Mouse (Mus musculus): ENCODE results near the gene Gpr34. TPM values are rescaled to one million over a fixed set of nuclear protein-coding genes. Genes with fewer than 3 reads are reported as not detected.

Gene Gpr34
- polyA plus RNA-seq, 1 experiment from 2014 or later = 2.7 TPM

DNA sequence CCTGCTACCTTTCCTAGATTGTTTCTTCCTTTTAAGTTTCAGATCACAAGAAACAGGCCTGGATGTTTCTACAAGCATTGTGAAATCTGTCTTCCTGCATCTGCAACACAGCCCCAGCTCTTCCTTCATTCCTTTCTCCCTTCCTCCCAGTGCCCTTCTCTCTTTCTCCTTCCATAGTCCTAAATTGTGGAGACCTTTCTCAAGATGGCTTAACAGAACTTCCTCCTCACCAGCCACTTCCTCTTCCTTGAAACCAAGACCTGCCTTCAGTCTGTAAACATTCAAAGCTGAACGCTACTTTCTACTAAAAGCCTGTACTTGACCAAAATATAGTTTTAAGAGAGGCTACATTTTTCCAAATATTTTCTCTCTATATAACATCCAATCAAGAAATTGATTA is 4.5 kb downstream of the Gpr34 start:
- no peak for ATAC-seq (ENCODE audit: insufficient number of reproducible peaks, low FRiP score, low TSS enrichment, low read depth)
- Histone ChIP-seq H3K4me3 (replicated peaks) (no peak overlapping the region), H3K4me1 (no peaks in the 10 kb centered on the region), H3K9me3 (replicated peaks) (no peaks in the 10 kb centered on the region), H3K36me3 (no peaks in the 10 kb centered on the region), H3K4me2 (replicated peaks) (no peak overlapping the region), H3K27ac (replicated peaks) (no peak overlapping the region), H3K9ac (no peak overlapping the region), H3K27me3 (no peaks in the 10 kb centered on the region)
- 84% methylated on average over 1 of the region's 1 CpGs for WGBS

DNA sequence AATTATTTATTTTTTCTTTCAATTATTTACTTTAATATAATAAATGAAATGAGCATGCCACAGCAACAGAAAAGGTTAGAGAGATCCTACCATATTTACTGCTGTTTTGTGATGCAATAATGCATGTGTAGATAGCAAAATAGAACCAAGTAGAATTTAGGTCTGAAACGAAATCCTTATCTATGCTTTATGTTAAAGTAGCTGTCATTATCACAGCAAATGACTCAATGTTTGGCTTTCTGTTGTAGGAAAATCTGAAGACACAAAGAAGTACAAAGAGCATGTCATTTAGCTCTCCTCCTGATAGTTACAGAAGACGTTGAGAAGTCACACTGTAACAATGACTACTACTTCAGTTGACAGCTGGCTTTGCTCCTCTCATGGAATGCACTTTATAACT is 7.0 kb downstream of the Gpr34 start:
- Histone ChIP-seq H3K9me3 (replicated peaks) (no peaks in the 10 kb centered on the region), H3K27ac (replicated peaks) (no peak overlapping the region), H3K4me1 (no peaks in the 10 kb centered on the region), H3K36me3 (no peaks in the 10 kb centered on the region), H3K4me3 (replicated peaks) (no peak overlapping the region), H3K9ac (no peak overlapping the region), H3K4me2 (replicated peaks) (no peak overlapping the region), H3K27me3 (no peaks in the 10 kb centered on the region)
- no peak for ATAC-seq (ENCODE audit: insufficient number of reproducible peaks, low FRiP score, low TSS enrichment, low read depth)
- 65% methylated on average over 2 of the region's 2 CpGs for WGBS

DNA sequence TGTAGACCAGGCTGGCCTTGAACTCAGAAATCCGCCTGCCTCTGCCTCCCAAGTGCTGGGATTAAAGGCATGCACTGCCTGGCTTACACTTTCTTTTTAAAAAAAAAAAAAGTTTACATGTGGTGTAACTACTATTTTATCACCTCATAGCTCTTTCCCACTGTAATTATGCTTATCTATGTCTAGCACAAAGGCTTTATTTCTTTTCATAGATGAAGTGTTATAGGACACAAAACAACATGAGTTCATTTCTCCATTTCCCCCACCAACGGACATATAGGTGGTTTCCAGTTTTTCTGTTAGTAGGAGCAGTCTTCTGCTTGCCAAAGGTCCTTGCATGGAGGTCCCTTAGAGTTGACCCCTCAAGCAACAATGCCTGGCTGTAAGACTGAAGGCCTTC is 20.0 kb downstream of the Gpr34 start:
- no peaks in the 10 kb centered on the region for H3K4me1 ChIP-seq
- no peaks in the 10 kb centered on the region for H3K36me3 ChIP-seq
- H3K4me3 ChIP-seq (replicated peaks) = no peak overlapping the region
- H3K9me3 ChIP-seq (replicated peaks) = no peaks in the 10 kb centered on the region
- H3K4me2 ChIP-seq (replicated peaks) = no peak overlapping the region
- H3K9ac ChIP-seq = no peak overlapping the region
- WGBS = 88% methylated on average over 2 of the region's 2 CpGs
- ATAC-seq (ENCODE audit: insufficient number of reproducible peaks, low FRiP score, low TSS enrichment, low read depth) = no peak
- H3K27me3 ChIP-seq = no peaks in the 10 kb centered on the region
- no peak overlapping the region for H3K27ac ChIP-seq (replicated peaks)

DNA sequence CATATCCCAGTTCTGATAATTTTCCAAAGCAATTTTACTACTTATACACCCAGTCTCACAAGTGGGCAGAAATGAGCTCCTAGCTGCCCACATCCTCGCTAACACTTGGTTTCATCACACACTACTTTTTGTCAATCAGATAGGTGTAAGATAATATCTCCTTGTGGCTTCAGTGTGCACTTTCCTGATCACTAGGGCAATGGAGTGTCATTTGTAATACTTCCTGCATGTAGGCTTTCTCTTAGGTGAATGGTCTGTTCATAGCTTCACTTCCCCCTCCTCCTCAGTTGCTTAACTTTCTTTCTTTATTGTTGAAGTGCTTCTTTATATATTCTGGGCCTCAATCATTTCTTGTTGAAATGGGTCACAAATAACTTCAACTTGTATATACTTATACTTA is 20.4 kb downstream of the Gpr34 start:
- 77% methylated on average over 1 of the region's 1 CpGs for WGBS
- H3K9me3 ChIP-seq (replicated peaks) = no peaks in the 10 kb centered on the region
- H3K4me1 ChIP-seq = no peaks in the 10 kb centered on the region
- no peaks in the 10 kb centered on the region for H3K36me3 ChIP-seq
- H3K27ac ChIP-seq (replicated peaks) = no peak overlapping the region
- H3K9ac ChIP-seq = no peak overlapping the region
- H3K4me3 ChIP-seq (replicated peaks) = no peak overlapping the region
- no peak overlapping the region for H3K4me2 ChIP-seq (replicated peaks)
- no peak for ATAC-seq (ENCODE audit: insufficient number of reproducible peaks, low FRiP score, low TSS enrichment, low read depth)
- no peaks in the 10 kb centered on the region for H3K27me3 ChIP-seq

DNA sequence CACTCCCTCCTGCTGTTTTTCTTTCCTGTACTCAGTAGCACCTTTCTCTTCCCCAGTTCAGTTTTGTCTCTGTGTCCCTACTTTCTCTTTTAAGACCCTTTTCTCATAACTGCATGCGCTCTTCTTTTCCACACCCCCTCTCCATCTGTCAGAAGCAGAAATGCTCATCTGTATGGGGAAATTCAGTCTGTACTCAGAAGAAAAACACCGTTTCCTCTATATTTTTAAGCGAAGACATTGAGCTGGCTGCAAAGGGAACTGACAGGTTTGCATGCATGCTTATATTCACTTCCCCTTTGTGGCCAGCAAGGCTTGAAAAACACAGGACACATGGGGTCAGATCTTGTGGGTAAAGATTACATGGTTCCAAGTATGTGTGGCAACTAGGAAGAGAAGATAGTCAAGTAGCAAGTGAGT is 23.1 kb downstream of the Gpr34 start:
- Histone ChIP-seq H3K9me3 (replicated peaks) (no peaks in the 10 kb centered on the region), H3K4me1 (no peaks in the 10 kb centered on the region), H3K36me3 (no peaks in the 10 kb centered on the region), H3K9ac (no peak overlapping the region), H3K27ac (replicated peaks) (no peak overlapping the region), H3K27me3 (no peaks in the 10 kb centered on the region), H3K4me3 (replicated peaks) (no peak overlapping the region), H3K4me2 (replicated peaks) (no peak overlapping the region)
- WGBS = 80% methylated on average over 3 of the region's 3 CpGs
- ATAC-seq (ENCODE audit: insufficient number of reproducible peaks, low FRiP score, low TSS enrichment, low read depth) = no peak

DNA sequence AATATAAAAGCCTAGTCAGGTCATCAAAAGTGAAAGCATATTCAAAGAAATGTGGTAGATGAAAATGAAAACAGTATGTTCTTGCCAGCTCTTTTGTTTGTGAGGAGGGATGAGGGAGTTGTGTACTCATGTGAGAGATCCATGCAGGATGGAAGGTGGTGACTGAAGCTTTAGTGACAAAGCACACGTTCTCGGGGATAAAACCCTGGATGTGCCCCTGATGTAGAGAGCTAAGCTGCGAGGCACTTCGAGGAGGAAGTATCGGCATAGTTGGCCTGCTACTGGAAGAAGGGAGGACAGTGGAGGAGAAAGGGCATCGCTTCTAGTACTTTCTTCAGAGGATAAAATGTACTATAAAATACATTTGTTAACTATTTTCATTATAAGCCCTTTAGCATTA is 24.0 kb downstream of the Gpr34 start:
- Histone ChIP-seq H3K4me3 (replicated peaks) (no peak overlapping the region), H3K27me3 (no peaks in the 10 kb centered on the region), H3K36me3 (no peaks in the 10 kb centered on the region), H3K4me1 (no peaks in the 10 kb centered on the region), H3K9ac (no peak overlapping the region), H3K4me2 (replicated peaks) (no peak overlapping the region), H3K9me3 (replicated peaks) (no peaks in the 10 kb centered on the region), H3K27ac (replicated peaks) (no peak overlapping the region)
- WGBS = 64% methylated on average over 6 of the region's 6 CpGs
- no peak for ATAC-seq (ENCODE audit: insufficient number of reproducible peaks, low FRiP score, low TSS enrichment, low read depth)

DNA sequence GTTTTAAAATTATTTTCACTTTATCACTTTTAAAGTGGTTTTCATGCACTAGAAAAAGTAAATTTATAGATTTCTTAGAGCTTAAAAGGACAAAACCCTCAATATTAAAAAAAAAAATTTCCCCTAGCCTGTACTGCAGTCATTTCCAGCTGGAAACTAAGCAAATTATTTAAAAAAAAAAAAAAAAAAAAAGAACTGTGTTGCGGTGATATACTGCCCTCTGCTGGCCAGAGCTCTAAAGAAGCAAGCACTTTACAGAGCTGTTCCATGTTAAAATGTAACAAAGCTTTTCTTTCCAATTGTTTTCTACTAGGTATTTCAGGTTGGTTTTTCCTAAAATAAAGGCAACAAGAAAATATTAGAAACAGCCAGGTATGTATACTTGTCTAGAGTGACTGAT is 24.8 kb downstream of the Gpr34 start:
- WGBS = 9% methylated on average over 1 of the region's 1 CpGs
- H3K9me3 ChIP-seq (replicated peaks) = no peaks in the 10 kb centered on the region
- H3K9ac ChIP-seq = no peak overlapping the region
- no peaks in the 10 kb centered on the region for H3K27me3 ChIP-seq
- H3K36me3 ChIP-seq = no peaks in the 10 kb centered on the region
- H3K4me2 ChIP-seq (replicated peaks) = no peak overlapping the region
- H3K4me1 ChIP-seq = no peaks in the 10 kb centered on the region
- no peak overlapping the region for H3K4me3 ChIP-seq (replicated peaks)
- no peak for ATAC-seq (ENCODE audit: insufficient number of reproducible peaks, low FRiP score, low TSS enrichment, low read depth)
- H3K27ac ChIP-seq (replicated peaks) = no peak overlapping the region

DNA sequence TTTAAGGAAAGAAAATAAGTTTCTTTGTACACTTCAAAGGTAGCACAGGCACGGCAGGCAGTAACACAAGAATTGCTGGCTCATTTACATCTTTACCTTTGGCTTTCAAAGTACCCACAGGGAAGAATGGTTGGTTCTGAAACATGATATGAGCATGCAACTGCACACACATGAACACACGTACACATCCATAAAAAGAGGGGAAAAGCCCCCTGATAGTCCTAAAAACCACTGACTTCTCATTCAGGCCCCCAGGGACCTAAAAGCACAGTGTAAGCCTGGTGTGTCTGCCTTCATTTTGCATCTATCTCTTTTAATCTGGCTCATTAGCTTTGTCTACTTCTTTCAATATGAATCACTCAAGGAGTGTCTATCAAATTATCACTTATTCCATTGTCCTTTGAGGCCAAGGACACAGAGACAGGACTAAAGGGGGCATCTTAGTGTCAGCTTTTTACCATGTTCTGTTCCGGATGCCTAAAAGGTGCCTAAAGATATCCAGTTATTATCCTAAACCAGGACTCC is 26.8 kb downstream of the Gpr34 start:
- H3K9ac ChIP-seq = no peak overlapping the region
- 53% methylated on average over 3 of the region's 3 CpGs for WGBS
- no peak for ATAC-seq (ENCODE audit: insufficient number of reproducible peaks, low FRiP score, low TSS enrichment, low read depth)
- no peaks in the 10 kb centered on the region for H3K27me3 ChIP-seq
- H3K4me1 ChIP-seq = no peaks in the 10 kb centered on the region
- no peak overlapping the region for H3K4me2 ChIP-seq (replicated peaks)
- H3K4me3 ChIP-seq (replicated peaks) = no peak overlapping the region
- no peak overlapping the region for H3K27ac ChIP-seq (replicated peaks)
- H3K9me3 ChIP-seq (replicated peaks) = no peaks in the 10 kb centered on the region
- H3K36me3 ChIP-seq = no peaks in the 10 kb centered on the region

DNA sequence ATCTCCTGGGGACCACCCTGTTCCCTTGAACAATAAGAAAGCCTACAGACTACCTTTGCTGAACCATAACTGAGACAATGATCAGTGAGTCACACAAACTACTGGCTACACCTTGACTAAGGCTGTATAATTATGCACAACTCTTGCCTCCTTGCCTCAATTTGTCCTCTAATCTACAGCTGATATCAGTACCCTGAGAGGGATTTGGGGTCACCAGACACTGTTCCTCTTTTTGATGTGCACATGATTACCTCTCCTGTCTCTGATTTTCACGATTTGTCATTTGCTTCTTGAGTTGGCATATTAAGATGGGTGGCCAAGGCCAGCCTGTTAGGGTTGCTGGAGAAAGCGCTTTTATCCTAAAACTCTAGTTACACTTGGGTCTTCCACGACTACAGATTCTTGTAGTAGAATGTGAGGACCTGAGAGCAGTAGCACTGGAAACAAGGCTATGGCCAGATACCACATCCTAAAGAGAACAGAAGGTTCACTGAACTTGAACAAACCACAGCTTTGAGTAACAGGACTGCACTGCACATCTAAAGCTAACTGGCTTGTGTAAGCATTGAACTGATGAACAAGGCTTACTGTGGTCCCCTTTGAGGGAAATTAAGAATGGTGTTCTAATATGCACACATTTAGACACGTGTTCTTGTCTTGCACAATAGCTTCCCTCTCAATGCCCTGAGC is 27.5 kb downstream of the Gpr34 start:
- no peak overlapping the region for H3K27ac ChIP-seq (replicated peaks)
- no peak overlapping the region for H3K9ac ChIP-seq
- 78% methylated on average over 4 of the region's 4 CpGs for WGBS
- no peak for ATAC-seq (ENCODE audit: insufficient number of reproducible peaks, low FRiP score, low TSS enrichment, low read depth)
- no peak overlapping the region for H3K4me3 ChIP-seq (replicated peaks)
- H3K27me3 ChIP-seq = no peaks in the 10 kb centered on the region
- H3K36me3 ChIP-seq = no peaks in the 10 kb centered on the region
- H3K4me2 ChIP-seq (replicated peaks) = no peak overlapping the region
- H3K9me3 ChIP-seq (replicated peaks) = no peaks in the 10 kb centered on the region
- no peaks in the 10 kb centered on the region for H3K4me1 ChIP-seq

DNA sequence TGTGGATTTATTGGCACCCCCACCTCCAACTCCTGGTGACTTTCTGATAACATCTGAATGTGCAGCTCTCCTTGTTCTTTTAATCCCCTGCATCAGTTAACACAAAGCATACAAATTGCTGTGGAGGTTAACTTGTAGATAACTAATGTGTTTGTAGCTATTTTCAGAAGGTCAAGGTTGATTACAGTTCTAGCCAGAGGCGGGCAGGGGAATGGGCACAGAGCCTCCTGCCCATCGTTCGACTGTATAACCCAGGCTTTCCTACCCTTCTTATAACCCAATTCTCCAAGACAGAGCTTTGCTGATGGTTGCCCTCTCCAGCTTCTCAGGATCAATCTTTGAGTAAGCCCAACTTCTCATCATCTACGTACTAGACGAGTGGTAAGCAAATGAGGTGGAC is 29.2 kb downstream of the Gpr34 start, which contains the start of gene Gpr82:
Gpr82 (plus strand) TSS at position 301 of the 400 bp plus-strand sequence.
- Histone ChIP-seq H3K36me3 (no peaks in the 10 kb centered on the region), H3K27me3 (no peaks in the 10 kb centered on the region), H3K9ac (no peak within 1 kb of the TSS), H3K4me3 (replicated peaks) (no peak within 1 kb of the TSS), H3K9me3 (replicated peaks) (no peaks in the 10 kb centered on the region), H3K4me1 (no peaks in the 10 kb centered on the region), H3K27ac (replicated peaks) (no peak within 1 kb of the TSS), H3K4me2 (replicated peaks) (no peak within 1 kb of the TSS)
- WGBS = 95% methylated on average over 5 of the region's 5 CpGs
- no peak for ATAC-seq (ENCODE audit: insufficient number of reproducible peaks, low FRiP score, low TSS enrichment, low read depth)

DNA sequence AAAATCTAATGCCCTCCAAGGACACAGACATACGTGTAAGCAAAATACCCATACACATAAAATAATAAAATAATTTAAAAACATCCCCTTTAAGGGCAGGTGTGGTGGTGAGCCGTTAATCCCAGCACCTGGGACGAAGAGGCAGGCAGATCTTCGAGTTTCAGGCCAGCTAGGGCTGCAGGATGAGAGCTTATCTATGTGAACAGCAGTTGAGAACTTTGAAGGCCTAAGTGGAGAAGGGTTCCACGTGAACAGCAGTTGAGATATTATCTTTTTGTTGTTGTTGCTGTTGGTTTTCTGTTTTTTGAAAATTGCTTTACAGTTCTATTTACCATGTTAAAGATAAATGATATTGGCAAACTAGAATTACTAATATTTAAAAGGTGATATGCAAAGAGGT is 37.0 kb downstream of the Gpr34 start:
- Histone ChIP-seq H3K27me3 (no peaks in the 10 kb centered on the region), H3K4me3 (replicated peaks) (no peak overlapping the region), H3K9ac (no peak overlapping the region), H3K4me2 (replicated peaks) (no peak overlapping the region), H3K4me1 (no peaks in the 10 kb centered on the region), H3K36me3 (no peaks in the 10 kb centered on the region), H3K27ac (replicated peaks) (no peak overlapping the region), H3K9me3 (replicated peaks) (no peaks in the 10 kb centered on the region)
- WGBS = 78% methylated on average over 5 of the region's 5 CpGs
- ATAC-seq (ENCODE audit: insufficient number of reproducible peaks, low FRiP score, low TSS enrichment, low read depth) = no peak

DNA sequence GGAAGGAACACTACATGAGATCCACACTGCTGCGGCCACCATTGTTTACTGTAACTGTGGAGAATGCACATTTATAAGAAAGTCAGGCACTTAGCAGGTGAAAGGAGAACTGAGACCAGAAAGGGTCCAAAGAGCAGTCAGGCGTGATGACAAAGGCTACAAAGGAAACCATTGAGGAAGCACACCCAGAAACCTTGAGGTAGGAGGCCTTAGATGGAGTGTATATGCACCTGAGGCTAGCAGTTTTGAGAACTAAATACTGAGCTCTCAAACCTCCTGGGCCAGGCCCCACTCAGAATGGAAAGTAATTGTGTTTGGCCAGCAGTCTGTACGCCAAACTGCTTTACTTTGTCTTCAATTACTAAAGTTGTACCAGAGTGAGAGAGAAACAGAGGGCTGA is 38.5 kb downstream of the Gpr34 start:
- no peak overlapping the region for H3K27ac ChIP-seq (replicated peaks)
- ATAC-seq (ENCODE audit: insufficient number of reproducible peaks, low FRiP score, low TSS enrichment, low read depth) = no peak
- H3K4me1 ChIP-seq = no peaks in the 10 kb centered on the region
- H3K9ac ChIP-seq = no peak overlapping the region
- H3K27me3 ChIP-seq = no peaks in the 10 kb centered on the region
- WGBS = 83% methylated on average over 3 of the region's 3 CpGs
- no peaks in the 10 kb centered on the region for H3K36me3 ChIP-seq
- no peak overlapping the region for H3K4me2 ChIP-seq (replicated peaks)
- H3K4me3 ChIP-seq (replicated peaks) = no peak overlapping the region
- no peaks in the 10 kb centered on the region for H3K9me3 ChIP-seq (replicated peaks)
